Mouse (Mus musculus): ENCODE results near the gene Itgbl1.

DNA sequence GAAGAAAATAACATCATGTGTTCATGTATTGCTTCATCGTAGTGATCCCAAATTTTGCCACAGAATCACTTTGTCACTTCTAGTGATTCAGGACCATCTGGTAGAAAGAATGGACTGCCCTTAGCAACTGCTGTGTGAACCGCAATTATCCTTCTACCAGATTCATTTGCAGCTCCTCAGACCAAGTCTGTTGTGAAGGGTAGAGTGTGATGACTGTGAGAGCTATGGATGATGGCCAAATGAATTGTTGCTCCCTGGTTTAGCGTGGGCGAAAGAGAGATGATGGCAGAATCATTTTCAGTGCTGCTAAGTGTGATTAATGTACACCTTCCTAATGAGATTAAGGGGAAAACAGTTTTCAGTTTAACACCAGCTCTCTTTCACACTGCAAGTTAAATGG is 100.3 kb downstream of the Itgbl1 start:
- TF ChIP-seq CTCF (IDR thresholded peaks at IDR 0.05; ENCODE audit: low read depth, low read length) (no peak), EP300 (IDR thresholded peaks at IDR 0.05; ENCODE audit: insufficient read depth, low read depth, low read length) (no peak), POLR2A (IDR thresholded peaks at IDR 0.05; ENCODE audit: insufficient read depth, low read length) (no peak)

Data from ES-Bruce4 (cell line).